Mouse (Mus musculus) cerebellum, adult 11 months (tissue): Measurements from ENCODE around the gene Tlr3.

Experiments
- DNase-seq: peaks from one replicate; pipeline ENCODE4 v3.0.0; 2022

The Tlr3 gene

DNA sequence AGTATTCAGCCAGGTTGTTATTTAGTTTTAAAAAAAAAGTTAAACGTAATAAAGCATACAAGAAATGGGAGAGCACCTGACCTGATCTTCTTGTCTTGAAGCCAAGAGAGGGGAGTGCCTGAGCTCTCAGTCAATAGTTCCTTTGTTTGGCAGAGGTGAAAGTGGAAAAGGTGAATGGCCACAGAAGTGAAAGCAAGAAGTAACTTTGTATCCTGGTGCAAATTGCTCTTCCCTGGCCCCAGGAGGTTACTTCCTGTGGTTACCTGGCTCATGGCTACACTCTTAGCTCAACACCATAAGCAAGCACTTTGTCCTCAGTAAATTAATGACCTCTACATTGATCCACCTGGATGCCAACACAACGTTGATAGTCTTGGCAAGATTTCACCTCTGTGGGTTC is at the start of gene Tlr3:
Tlr3 (minus strand) TSS at position 199 of the 400 bp plus-strand sequence.
- no peak for DNase-seq

DNA sequence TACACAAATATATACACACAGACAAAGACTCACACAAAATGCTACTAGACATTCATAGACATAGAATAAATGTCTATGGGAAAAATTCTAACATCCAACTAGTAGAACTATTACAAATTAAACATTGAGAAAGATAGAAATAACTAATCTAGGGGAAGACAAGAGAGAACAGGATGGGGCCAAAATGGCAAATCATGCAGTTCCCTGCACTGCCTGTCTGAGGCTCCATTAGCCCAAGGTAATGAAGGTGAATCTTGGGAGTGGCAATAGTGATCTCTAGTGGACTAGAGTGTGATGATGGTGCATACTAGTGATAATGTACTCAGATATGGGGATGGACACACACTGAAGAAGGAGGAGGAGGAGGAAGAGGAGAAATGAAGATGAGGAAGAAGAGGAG is 47.0 kb upstream of the Tlr3 start:
- DNase-seq, result no peak

DNA sequence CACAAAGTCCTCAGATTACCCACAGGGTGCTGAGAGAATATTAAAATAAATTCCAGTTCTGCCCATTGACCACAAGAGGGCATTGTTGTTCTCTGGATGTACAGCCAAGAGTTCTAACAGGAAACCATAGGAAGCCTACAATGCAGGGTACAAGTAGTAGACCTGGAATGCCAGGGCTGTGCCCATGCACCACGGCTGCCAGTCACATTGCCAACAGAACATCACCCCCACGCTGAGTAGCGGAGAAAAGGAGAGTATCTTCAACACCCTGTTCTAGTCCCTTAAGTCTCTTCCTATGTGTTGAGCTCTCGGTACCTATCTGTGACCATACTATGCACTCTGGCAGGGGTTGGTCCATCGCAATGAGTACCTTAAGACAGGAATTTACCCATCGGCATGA is 43.5 kb upstream of the Tlr3 start:
- peak; percentile 24 for DNase-seq

DNA sequence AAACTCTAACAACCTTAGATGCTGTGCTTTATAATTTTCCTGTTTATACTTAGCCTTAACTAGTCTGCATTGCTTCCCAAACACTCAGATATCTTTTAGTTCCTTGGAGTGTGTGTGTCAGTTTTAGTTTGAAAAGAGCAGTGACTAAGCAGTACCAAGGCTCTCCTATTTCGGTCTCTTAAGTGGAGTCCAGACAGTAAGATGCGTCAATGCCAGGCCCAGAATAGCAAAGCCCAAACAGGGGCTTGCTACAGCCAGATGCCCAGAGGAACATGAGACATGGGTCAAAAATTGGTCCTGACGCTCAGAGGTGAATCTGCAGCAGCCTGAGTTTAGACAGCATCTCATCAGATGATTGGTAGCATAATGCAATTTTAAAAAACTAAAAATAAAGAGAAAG is 41.2 kb upstream of the Tlr3 start:
- DNase-seq, result no peak

DNA sequence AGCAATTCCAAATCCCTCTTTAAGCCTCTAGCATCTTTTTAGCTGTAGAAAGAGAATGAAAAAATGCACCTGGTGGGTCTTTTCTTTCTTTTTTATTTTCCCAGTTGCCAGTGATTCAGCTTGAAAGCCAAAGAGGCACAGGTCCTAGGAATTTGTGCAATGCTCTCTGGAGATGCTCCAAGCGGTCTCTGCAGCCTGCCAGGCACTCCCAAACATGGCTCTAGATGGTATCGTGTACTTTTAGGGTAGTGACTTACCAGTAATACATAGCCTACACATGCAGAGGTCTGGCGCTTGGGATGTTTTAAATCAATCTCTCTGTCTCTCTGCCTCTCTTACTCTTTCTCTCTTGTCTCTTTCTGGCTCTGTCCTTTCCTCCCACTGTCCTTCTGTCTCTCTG is 38.0 kb upstream of the Tlr3 start:
- no peak for DNase-seq

DNA sequence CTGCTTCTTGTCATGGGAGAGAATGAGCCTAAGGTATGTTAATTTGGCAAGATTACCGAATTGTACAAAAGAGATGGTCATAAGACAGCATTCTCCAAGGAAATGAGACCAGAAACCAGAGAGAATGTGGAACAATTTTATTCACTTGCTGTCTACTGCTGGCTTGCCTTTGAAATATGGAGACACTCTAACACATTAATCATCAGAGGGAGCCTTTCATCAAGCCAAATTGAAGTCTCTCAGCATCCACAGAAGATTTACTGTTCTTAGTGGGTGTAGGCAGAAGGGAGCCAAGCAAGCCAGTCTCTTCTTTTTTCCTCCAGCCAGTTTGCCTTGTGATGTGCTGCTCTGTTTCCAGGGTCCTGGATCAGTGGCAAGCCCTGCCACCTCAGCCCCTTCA is 37.4 kb upstream of the Tlr3 start:
- no peak for DNase-seq

DNA sequence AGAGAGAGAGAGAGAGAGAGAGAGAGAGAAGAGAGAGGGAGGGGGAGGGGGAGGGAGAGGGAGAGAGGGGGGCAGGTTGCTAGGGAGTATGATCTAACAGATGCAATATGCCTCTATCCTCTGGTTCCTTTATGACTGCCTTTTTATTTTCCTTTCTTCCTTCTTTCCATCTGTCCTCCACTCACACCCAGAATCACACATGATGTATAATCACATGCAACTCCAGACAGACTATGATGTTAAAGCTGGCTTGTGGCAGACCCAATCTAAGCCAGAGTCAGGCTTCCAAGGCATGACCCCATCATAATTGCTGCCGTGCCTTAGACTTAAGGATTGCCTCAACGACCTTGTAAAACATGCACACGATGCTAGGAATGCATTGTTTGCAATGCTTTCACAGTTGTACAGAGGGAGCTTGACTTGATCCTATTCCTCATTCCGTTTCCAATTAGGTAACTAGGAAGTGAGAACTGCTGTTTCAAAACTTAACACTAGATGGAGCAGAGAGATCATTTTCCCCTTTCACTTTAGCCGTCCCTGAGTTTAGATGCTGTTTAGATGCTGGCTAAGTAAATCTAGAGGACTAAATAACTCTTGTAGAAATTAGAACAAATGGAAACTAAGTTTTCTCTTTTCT is 28.1 kb upstream of the Tlr3 start:
- DNase-seq, result no peak

DNA sequence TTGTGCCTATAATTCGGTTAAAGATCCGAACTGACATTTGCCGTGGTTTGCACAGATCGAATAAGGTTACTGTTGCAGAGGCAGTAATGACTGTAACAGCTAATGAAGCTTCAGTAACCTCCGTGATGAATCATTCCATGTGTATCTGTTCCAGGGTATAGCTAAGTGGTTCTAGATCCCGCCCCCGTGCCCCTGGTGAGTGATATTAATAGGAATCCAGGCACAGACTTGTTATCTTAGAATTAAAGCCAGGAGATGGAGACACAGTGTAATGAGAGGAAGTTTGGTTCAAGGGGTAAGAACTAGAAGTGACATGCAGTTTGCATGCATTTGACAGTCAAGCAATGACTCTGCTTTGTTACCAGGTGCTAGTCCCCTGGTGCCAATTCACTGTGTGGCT is 9.3 kb upstream of the Tlr3 start:
- no peak for DNase-seq

DNA sequence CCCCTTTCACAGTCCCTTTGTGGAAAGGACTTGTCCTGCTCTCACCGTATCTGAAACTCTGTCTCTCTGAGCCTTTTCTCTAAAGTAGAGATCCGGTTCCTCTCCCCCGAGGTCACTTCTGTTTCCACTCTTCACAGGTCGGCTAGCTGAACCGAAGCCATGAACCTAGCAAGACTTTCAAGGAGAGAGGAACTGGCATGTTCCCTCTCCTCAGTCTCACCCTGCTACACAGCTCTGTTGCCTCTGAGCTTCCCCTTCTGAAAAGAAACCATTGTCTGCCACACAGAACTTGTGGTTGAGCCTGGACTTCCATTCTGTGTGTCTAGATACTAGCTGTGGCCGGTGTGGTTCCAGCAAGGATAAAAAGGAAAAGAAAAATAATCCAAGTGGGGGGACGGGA is 4.1 kb upstream of the Tlr3 start:
- no peak for DNase-seq

DNA sequence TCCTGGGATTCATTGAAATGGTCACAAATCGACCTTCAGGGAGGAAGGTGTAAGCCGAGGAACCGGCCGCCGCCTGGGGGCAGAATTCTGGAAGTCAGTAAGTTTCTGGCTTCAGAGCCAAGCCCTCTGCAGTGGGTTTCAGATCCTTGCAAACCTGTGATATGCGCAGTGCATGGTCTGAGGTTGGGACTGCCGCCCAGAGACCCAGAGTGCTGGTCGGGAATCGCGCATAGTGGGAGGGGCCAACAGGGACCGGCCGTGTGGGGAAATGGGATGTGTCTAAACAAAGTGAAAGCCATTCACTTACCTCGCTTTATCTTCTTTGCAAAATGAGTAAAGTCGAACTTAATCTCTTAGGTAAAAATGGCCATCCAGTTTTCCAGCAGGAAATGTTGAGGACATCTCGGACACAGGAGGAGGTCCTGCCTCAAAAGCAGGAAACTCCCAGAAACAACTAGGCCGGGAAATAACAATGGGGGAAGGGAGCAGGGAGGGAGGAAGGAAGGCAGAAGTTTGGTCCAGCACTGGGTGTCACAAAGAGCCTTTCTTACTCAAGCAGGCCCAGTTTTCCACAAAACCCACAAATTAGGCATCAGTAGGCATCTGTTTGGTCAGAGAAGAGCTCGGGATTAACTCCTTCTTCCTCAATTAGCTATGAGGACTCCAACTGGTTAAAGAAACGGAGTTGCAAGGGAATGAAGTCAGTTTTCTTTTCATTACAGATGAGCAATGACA is 567 bp downstream of the Tlr3 start:
- peak; percentile 7 for DNase-seq

DNA sequence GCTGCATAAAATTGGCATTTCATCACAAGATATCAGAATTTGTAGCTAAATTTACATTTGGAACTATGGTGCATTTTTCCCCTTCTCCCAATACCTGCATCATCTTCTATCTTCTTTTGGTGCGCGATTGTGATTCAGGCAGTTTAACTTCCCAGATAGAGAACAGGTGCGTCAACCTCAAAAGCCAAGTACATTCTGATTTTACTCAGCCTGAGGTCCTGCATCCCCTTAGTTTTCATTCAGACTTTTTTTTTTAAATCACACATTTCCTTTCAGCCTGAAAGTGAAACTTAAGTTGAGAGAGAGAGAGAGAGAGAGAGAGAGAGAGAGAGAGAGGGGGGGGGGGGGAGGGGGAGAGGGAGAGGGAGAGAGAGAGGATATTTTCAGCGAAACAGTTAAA is 1.2 kb downstream of the Tlr3 start:
- no peak for DNase-seq

DNA sequence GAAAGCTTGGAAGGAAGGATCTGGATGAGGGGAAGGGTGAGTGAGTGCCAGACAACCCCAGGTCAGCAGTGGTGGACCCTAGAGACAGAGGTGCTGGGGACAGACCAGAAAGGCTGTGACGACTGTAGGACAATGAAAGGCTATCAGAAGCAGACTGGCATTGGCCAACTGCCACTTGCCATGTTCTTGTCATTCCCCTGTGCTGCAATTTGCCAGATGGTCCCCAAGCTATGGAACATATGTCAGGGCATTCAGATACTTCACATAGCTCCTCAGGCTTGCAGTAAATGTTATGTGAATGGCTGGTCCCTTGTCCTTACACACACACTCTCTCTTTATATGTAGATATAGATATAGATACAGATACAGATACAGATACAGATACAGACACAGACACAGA is 27.6 kb downstream of the Tlr3 start:
- DNase-seq, result no peak

DNA sequence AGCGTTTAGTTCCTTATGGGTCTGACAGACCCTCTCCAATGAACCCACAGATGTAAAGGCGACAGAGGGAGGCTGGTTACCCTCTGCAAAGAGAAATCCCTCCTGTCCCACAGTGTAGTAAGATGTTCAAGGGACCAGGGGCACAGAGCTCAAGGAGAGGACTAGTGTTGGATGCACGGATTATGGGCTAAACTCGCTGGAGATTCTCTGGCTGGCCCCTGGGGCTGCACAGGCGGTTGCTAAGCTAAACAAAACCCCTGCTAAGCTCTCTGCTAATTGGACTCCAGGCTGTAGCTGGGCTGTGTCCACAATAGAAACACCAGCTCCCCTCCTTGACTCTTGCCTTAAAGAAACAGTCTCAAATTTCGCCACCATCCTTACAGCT is 28.9 kb downstream of the Tlr3 start, which contains the start of gene Fam149a:
Fam149a (minus strand) TSS at position 329 of the 385 bp plus-strand sequence.
- DNase-seq, result no peak

DNA sequence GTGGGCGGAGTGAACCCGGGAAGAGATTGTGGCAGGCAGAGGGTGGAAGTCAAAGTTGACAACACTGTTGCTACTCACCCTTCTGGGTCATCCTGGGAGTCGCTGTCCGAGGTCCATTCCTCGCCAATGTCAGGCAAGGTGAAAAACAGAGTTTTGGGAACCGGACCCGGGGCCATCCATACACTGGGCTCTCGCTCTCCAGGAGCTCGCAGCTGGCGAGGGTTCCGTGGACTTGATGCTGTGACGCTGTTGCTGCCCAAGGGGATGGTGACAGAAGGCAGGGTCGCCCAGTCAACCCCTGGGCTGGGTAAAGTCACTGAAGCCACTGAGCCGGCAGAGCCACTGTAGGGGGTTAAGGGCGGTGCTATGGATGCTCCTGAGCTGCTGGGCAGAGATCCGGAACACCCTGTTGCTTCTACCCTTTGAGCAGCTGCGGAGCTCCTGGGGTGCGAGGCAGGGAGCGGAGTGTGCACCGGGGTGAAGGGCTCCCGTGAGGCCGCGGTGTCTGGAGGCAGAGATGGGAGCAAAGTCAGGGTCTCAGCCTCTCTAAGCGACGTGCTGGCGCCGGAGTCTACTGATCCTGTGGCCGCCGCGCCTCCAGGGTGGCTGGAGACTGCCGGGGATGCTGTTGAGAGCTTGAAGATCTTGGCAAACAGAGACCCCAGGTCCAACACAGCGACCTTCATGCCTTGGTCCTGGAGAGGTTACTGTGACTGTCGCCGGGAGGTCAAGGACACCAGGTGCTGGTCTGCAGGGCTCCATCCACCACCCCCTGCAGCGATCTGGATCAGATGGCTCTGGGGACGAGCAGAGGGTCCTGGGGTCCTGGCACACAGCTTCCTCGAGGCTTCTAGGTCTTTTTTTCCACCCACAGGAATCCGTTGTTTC is 29.6 kb downstream of the Tlr3 start:
- DNase-seq, result no peak

DNA sequence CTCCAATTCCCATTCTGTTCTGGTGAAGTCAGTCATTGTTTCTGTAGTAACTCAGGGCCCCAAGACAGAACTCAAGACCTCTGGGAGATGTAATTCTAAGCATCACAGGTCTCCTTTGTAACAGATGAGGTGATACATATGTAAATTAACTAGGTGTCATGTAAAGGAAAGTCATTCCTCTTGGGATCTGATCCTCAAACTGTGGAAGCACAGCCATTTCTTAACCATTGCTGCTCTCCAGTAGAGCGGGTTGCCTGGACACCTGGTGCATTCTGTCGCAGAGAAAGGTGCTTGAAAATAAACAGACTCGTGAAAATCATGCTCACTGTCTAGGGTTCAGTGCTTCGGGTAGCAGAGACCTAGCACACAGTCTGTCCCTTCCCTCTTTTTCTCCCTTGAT is 30.3 kb downstream of the Tlr3 start:
- DNase-seq, result no peak

DNA sequence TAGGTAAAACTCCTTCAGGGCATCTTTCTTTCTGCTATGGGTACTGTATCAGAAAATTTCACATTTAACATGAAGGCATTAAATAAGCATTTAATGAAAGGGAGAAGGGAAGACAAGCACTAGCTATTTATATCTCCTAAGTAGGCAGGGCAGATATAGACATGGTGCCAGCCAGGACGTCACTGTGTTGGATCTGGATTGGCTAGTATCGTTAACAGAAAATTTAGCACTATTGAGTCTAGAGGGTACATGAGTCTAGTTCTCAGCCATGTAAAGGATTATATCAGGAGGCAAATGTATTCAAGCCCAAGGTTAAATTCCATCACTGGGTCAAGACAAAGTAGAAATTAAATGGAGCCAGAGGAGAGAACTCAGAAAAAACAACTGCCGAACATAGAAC is 36.8 kb downstream of the Tlr3 start:
- no peak for DNase-seq

DNA sequence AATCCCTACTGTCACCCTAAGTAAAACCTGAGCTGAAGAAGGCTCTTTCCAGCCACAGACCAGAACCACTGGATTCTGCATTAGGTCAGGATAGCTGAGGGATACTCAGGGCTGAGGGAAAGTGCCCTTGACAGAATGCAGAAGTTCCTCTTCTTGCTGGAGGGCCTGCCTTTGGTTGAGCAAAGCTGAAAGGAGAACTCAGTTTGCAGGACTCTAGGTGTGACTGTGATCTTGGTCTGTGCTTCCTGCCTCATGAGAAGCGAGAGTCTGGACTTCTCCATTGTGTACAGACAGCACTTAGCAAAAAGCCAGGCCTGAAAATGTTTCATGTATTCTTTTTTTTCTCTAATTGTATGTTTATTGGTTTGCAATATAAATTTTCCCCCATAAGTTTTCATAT is 43.7 kb downstream of the Tlr3 start:
- no peak for DNase-seq

DNA sequence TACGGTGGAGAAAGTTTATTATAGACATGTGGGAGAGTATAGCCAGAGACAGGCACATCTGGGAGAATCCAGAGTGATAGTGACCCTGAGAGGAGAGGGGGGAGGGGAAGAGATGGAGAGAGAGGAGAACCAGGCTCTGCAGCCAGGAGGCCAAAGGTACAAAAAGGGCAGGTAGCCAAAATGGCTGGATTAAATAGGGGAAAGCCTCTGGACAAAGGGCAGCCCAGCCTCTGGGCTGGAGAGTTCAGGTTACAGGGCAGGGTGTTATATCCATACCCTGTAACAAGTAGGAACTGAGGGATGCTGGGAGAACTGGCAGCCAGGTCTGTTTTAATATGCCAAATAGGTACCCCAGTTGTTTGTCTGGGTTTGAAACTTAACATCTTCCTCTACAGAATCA is 47.7 kb downstream of the Tlr3 start:
- no peak for DNase-seq

DNA sequence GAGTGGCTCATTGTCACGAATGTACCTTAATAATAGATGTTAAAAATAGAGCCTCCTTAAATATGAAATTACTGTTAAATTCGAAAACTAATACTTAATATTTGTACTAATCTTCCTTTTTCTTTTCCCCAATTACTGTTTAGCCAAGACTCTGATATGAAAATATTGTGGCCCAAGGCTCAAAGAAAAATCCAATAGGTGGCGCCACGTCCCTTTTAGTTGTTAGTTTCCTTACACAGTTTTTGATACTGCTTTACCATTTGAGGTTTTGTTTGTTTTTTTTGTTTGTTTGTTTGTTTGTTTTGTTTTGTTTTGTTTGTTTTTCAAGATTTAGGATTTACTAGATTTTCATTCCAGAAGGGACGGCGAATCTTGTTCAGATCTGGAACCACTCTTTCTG is 48.6 kb downstream of the Tlr3 start:
- no peak for DNase-seq

DNA sequence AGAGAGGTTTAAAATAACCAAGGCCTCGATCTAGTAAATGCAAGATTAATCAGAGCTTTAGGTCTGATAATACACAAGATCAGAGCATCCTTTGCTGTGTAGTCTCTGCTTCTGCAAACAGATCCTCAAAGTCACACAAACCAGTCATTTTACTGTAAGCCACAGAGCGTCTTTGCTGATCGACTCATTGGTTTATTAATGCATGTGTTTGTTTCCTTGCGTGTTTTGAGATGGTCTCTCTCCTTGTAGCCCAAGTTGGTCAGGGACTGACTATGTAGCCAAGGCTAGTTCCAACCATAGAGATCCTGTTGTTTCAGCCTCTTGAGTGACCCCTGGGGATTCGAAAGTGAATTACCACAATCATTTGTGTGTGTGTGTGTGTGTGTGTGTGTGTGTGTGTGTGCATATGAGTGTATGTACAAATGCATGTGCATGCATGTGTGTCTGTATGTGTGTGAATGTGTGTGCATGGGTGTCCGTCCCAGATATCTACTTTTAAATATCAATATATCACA is 51.7 kb downstream of the Tlr3 start:
- DNase-seq, result no peak

DNA sequence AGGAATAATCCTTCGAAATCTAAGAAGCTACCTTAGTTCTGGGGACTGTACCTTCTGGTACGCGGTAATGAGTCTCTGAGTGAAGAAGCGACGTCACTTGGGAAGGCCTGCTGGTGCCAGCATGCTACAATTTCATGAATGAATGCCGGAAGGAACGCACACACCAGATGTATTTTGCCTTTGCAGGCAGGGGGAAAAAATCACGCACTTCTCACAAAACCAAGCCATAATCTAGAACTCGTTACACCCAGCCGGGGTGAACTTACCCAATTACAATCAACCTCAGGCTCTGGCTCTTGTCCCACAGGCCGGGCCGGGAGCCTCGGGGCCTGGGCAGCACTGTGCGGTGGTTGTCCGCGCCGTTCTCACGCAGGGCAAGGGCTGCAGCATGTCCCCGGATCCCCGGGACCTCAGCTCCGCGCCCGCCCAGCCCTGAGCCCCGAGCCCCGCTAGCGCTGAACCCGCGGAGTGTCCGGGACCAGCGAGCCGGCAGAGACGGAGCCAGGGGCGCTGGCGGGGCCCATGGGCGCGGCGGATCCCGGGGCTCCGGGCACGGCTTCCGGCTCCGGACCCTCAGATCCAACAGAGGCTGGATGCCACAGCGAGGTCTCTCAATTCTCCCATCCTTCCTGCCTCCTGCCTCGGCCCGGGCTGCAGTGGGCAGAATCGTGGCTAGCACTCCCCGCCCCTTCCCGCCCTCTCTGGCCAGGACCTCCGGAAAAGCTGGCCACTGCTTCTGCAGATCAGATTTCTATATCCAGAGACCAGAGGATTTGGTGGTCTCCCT is 52.6 kb downstream of the Tlr3 start:
- DNase-seq, result peak; percentile 32

DNA sequence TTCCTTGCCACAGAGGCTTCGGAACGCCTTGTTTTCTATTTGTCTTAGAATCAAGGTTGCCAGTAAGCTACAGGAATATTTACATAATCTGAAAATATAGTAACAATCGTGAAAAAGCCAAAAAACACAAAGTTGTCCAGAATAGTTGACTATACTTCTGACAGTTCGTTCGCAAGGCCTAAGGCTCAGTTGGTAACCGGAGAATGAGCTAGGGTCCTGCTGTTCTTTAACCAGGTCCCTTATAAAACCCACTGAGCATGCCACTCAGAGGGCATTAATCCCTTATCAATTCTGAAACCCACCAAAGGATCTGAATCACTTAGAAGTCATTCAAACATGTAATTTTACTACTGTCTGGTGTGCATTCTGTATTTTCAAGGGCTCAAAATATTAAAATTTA is 55.1 kb downstream of the Tlr3 start:
- DNase-seq, result no peak
